Comparison of ENCODE assay signal across 25 mouse cellular contexts in the genomic region with DNA sequence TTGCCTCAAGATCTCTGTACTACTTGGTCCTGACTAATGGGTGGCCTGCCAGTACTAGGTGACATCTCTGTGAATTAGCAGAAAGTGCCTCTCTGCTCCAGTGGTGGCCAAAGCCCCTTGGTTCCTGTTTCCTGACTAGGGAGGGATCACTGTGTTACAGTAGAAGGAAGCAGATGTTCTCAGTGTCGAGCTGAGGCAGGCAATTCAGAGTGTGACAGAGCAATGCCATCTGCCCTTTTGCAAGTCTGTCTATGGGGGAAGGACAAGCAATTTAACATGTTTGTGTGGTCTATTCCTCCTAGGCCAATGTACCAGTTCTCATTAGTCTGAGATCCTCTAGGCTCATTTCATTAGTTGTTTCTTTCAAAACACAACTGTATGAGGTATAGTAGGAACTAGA.
DNase-seq lines count a peak whose midpoint lies in the region; ATAC-seq and TF ChIP-seq lines count a peak whose summit lies in the region.
"Had no signal": no experiment of that assay in that cellular context is flagged by ENCODE, and none has a peak within 500 bp of the region (broad histone marks: within the 10 kb centered on the region; RNA-seq: fewer than 3 reads in every experiment).

No protein-coding gene starts in this region.

- no peak for TF ChIP-seq EP300 in lung, postnatal 0 days (IDR thresholded peaks at IDR 0.05)

- H3K4me2 ChIP-seq in lung, embryonic 14.5 days, result no peak overlapping the region
- no peak overlapping the region for H3K4me2 ChIP-seq in lung, postnatal 0 days (replicated peaks; ENCODE audit: low read depth, low read length)
- H3K4me2 ChIP-seq: embryonic facial prominence, embryonic 13.5 days; embryonic facial prominence, embryonic 15.5 days; forebrain, embryonic 13.5 days had no signal

- H3K36me3 ChIP-seq in lung, embryonic 14.5 days (ENCODE audit: insufficient read depth), result no peaks in the 10 kb centered on the region
- no peaks in the 10 kb centered on the region for H3K36me3 ChIP-seq in lung, postnatal 0 days (ENCODE audit: insufficient read depth, low read length)
- H3K36me3 ChIP-seq: embryonic facial prominence, embryonic 13.5 days; embryonic facial prominence, embryonic 15.5 days; forebrain, embryonic 10.5 days had no signal

- peak; percentile 63 for DNase-seq in lung, embryonic 14.5 days
- DNase-seq in lung, postnatal 36 days, result no peak
- DNase-seq in lung, postnatal 0 days (ENCODE audit: low spot score), result peak; percentile 19
- no peak for DNase-seq in lung, adult 2 months
- DNase-seq in lung, postnatal 14 days, result peak; percentile 5
- DNase-seq in lung, postnatal 25 days (ENCODE audit: low spot score), result no peak
- DNase-seq in brain, embryonic 14.5 days (ENCODE audit: low read depth), result peak; percentile 42
- no peak for DNase-seq in cerebellum, adult 8-10 months
- DNase-seq: adrenal gland, adult 8-10 months; adrenal gland, postnatal 14 days; adrenal gland, postnatal 36 days; cerebellum, adult 11 months; cerebellum, adult 2 months; cerebellum, adult 9-11 months; cerebellum, postnatal 14 days; cerebellum, postnatal 36 days; embryo, embryonic 11 days had no signal

- no peaks in the 10 kb centered on the region for H3K4me1 ChIP-seq in lung, embryonic 14.5 days (ENCODE audit: insufficient read depth)
- H3K4me1 ChIP-seq in lung, postnatal 0 days (ENCODE audit: insufficient read depth, low read depth, low read length), result no peaks in the 10 kb centered on the region
- no peaks in the 10 kb centered on the region for H3K4me1 ChIP-seq in lung, adult 2 months (ENCODE audit: control insufficient read depth, insufficient read depth, low read length)
- H3K4me1 ChIP-seq: embryonic facial prominence, embryonic 13.5 days; embryonic facial prominence, embryonic 15.5 days; forebrain, embryonic 10.5 days; forebrain, embryonic 13.5 days had no signal

- H3K9ac ChIP-seq in lung, embryonic 14.5 days, result no peak overlapping the region
- H3K9ac ChIP-seq in lung, postnatal 0 days (replicated peaks; ENCODE audit: low read depth), result no peak overlapping the region
- H3K9ac ChIP-seq: embryonic facial prominence, embryonic 13.5 days; embryonic facial prominence, embryonic 15.5 days; forebrain, embryonic 13.5 days had no signal

- H3K27me3 ChIP-seq in lung, embryonic 14.5 days (ENCODE audit: insufficient read depth, low read length), result no peaks in the 10 kb centered on the region
- no peaks in the 10 kb centered on the region for H3K27me3 ChIP-seq in lung, postnatal 0 days (replicated peaks; ENCODE audit: insufficient read depth, low read length)
- H3K27me3 ChIP-seq: embryonic facial prominence, embryonic 13.5 days; embryonic facial prominence, embryonic 15.5 days; forebrain, embryonic 13.5 days; Patski had no signal

- ATAC-seq in lung, embryonic 14.5 days (ENCODE audit: insufficient read depth), result peak; percentile 76; the same call in 1 of the 2 replicates
- ATAC-seq in lung, postnatal 0 days, result no peak
- ATAC-seq: activated CD4-positive, CD25-positive, alpha-beta regulatory T cell, adult 4 months; forebrain, embryonic 13.5 days; forebrain, embryonic 16.5 days; Patski had no signal

- H3K9me3 ChIP-seq in lung, embryonic 14.5 days (ENCODE audit: low read depth, low read length), result no peaks in the 10 kb centered on the region
- no peaks in the 10 kb centered on the region for H3K9me3 ChIP-seq in lung, postnatal 0 days (ENCODE audit: low read length)
- H3K9me3 ChIP-seq: embryonic facial prominence, embryonic 13.5 days; embryonic facial prominence, embryonic 15.5 days; forebrain, embryonic 10.5 days; forebrain, embryonic 13.5 days had no signal

- no peak overlapping the region for H3K27ac ChIP-seq in lung, embryonic 14.5 days (ENCODE audit: low read depth)
- no peak overlapping the region for H3K27ac ChIP-seq in lung, postnatal 0 days (ENCODE audit: low read length)
- H3K27ac ChIP-seq: embryonic facial prominence, embryonic 13.5 days; embryonic facial prominence, embryonic 15.5 days; forebrain, embryonic 10.5 days; forebrain, embryonic 13.5 days had no signal

- WGBS in lung, embryonic 14.5 days, result 19% methylated on average over 1 of the region's 1 CpGs
- WGBS in lung, postnatal 0 days, result 13% methylated on average over 1 of the region's 1 CpGs
- 26% methylated on average over 1 of the region's 1 CpGs for WGBS in lung, adult 2 months

- TF ChIP-seq CTCF in lung, embryonic 14.5 days (IDR thresholded peaks at IDR 0.05; ENCODE audit: low read depth), result no peak
- TF ChIP-seq CTCF in lung, postnatal 0 days (IDR thresholded peaks at IDR 0.05), result no peak
- TF ChIP-seq CTCF in lung, adult 2 months (IDR thresholded peaks at IDR 0.05; ENCODE audit: insufficient read depth, low read length), result no peak
- TF ChIP-seq CTCF in brain, embryonic 14.5 days (IDR thresholded peaks at IDR 0.05; ENCODE audit: borderline replicate concordance, extremely low read depth, insufficient read depth, insufficient read length), result no peak

- no peak for TF ChIP-seq POLR2A in lung, adult 2 months (IDR thresholded peaks at IDR 0.05; ENCODE audit: borderline replicate concordance, extremely low read depth, low read depth, low read length)
- no peak for TF ChIP-seq POLR2A in brain, embryonic 14.5 days (IDR thresholded peaks at IDR 0.05; ENCODE audit: borderline replicate concordance, extremely low read depth, insufficient read depth, insufficient read length, poor library complexity, severe bottlenecking)

- no peak overlapping the region for H3K4me3 ChIP-seq in lung, embryonic 14.5 days (ENCODE audit: low read depth, low read length)
- H3K4me3 ChIP-seq in lung, postnatal 0 days (ENCODE audit: low read depth, low read length), result no peak overlapping the region
- H3K4me3 ChIP-seq in lung, adult 2 months (replicated peaks; ENCODE audit: extremely low read depth, low read depth, low read length), result no peak overlapping the region
- H3K4me3 ChIP-seq: embryonic facial prominence, embryonic 13.5 days; embryonic facial prominence, embryonic 15.5 days; erythroblast, embryonic 14.5 days; forebrain, embryonic 10.5 days; forebrain, embryonic 13.5 days had no signal

Comparison
In these comparisons a context has a peak if more than half of its experiments do, and no peak if none do; other contexts are left out.
1. DNase-seq: peak in lung, embryonic 14.5 days (single experiment), lung, postnatal 0 days (single experiment), lung, postnatal 14 days (single experiment) and brain, embryonic 14.5 days (single experiment); none in lung, postnatal 36 days (single experiment), lung, adult 2 months (single experiment), lung, postnatal 25 days (single experiment) and cerebellum, adult 8-10 months (single experiment).